Mouse (Mus musculus) T-cell, adult 66 days (primary cell): ENCODE data around the gene Actn3. TPM values are rescaled to one million over a fixed set of nuclear protein-coding genes. Genes with fewer than 3 reads are reported as not detected.

Experiments
- total RNA-seq, 2 experiments: library from RNA; stranded (reverse); gene quantifications; 3 replicates in 1 of 2; 4 replicates in 1 of 2; pipeline ENCODE4 v1.2.4; 2023

The Actn3 gene
- total RNA-seq, result under 1 TPM in 1 of 2 experiments, not detected in 1; 0.27 TPM

DNA sequence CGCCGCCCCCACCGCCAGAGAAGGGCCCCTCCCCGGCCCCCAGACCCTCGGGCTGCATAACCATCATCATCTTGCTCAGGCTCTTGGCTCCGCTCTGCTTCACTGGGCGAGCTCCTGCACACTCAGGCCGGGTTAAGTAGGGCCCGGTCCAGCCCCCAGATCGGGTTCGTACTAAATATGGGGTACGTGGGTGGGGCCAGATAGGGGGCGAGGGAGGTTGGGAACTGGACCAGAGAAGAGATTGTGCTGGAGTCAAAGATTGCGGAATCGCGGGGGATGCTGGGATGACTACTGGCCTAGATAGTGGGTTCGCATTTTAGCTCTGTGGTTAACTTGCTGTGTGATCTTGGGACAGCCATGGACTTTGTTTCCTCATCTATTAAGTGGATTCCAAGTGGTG is at the start of gene Actn3:
Gene Actn3 (minus strand): TSS at position 125 of the 400 bp plus-strand sequence.

DNA sequence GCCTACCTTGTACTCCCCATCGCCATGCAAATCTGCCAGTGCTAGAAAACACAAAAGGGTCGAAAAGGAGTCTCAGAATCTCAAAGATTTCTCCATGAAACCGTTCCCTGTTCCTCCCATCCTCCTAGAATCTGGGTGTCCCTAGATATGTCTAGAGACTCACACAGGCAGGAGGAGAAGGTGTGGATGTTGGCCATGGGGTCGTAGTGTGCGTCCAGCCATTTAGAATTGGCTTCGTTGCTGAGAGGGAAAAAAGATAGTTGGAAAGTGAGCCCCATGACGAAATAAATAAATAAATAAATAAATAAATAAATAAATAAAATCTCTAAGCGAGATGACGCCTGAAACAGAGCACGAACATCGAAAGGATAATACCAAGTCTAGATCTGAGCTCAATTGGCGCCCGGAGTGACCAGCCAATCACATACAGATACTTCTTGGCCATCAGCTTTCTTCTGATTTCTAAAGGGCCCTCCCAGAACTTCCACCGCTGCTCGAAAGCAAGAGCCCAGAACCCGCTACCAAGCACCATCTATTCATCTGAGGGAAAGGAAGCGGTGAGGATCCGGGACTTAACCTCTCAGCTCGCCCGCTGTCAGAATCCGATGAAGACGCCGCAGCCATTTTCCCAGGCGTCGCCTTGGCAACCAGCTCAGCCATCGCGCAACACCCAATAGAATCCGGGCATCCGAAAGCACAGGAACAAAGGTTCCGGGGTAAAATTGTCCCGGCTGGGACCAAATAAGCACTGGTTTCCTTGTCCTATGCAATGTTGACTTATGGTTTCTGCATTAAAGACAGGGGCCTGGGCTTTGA is 28.5 kb upstream of the Actn3 start, which contains the start of gene Bbs1:
Gene Bbs1 (minus strand): TSS at position 650 of the 816 bp plus-strand sequence.

DNA sequence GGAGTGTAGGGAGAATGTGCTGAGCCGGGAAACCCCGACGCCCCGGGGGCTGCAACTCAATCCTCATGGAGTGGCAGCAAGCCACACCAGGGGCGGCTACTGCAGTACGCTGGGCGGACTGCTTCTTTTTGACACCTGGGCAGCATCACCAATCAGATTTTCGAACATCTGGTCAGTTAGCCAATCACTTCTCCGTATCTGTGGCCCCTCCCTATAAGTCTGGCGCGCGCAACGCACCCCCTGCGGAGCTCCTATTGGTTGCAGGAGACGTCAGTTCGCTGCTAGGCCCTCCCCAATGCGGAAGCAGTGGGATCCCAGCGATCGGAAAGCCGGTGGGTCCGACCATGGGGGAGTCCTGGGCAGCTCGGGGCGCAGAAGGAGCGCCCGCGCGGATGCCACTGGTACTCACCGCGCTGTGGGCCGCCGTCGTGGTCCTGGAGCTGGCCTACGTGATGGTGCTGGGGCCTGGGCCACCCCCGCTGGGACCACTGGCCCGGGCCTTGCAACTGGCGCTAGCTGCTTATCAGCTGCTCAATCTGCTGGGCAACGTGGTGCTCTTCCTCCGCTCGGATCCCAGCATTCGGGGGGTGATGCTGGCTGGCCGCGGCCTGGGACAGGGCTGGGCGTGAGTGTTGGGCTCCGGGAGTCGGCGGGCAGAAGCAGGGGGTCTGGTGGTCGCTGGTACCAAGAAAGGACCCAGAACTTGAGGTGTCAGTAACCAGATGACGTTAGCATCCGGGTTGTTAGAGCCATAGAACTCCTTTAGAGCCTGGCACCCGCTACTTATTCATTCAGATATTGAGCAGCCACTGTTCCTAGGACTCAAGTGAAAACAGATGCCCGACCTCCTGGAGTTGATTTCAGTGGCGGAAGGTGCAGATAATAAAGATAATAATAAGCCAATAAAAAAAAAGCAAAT is 955 bp upstream of the Actn3 start, which contains the start of gene Zdhhc24:
Gene Zdhhc24 (plus strand): TSS at position 264 of the 919 bp plus-strand sequence.

DNA sequence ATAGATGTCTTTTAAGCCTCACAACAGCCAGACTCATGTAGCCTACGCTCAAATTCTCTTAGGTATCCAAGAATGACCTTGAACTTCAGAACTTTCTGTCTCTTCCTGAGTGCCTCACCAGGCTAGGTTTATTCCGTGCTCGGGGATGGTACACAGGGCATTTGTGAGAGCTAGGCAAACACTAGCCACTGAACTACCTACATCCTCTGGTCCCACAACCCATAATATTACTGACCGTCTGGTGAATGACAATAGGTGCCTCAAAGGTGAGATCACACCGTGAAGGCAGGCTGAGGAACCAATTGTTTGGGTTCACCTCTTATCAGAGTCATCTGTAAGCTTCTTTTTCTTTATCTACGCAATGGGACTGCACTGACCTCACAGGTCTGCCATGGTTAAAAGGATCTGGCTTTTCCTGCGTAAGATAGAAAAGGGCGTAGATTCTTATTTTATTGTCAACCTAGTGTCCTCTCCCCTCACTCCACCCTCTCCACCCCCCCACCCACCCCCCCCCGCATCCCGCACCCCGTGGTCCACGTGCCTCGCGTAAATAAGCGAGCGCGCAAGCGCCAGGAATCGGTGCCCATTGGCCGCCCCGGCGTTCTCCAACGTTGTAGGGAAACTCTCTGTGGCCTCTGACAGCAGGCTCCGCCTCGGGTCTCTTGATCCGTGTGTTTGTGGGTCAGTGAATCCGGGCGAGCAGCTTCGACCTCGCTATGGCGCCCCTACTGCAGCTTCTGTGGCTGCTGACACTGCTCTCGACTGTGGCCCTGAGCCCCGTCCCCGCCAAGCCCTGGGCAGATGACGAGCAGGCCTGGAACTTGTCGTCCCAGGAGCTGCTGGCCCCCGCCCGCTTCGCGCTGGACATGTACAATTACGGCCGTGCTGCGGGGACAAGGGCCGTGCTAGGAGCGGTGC is 22.9 kb downstream of the Actn3 start, which contains the start of gene Ctsf:
Gene Ctsf (plus strand): TSS at position 579 of the 918 bp plus-strand sequence.

DNA sequence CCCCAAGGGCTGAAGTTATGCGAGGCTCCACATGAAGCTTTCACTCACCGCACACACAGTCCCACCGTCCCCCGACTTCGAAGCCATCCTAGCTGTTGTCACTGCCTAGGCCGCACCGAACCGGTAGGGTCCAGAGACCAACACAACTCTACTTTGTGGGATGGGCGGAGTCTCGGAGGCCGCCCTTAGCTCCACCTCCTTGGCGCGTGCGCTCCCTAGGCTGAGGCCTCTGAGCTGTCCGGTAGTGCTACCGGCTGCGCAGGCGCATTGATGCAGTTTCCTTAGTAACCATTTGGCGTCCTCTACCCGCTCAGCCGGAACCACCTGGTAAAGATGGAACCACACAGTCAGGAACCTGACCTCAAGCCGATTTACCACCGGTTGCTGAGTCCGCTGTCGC is 38.6 kb downstream of the Actn3 start, which contains the start of the genes Ccs and Ccdc87:
Gene Ccs (minus strand): TSS at position 184 of the 400 bp plus-strand sequence.
Gene Ccdc87 (plus strand): TSS at position 218 of the 400 bp plus-strand sequence.

Other genes with a start within 250 kb of the Actn3 start
- not detected for gene Gm960, start 179.2 kb downstream of the Actn3 start, total RNA-seq
- gene Sptbn2, start 166.7 kb downstream of the Actn3 start, total RNA-seq, result under 1 TPM in 1 of 2 experiments, not detected in 1; 0.09 TPM
- gene Rbm4b, start 121.4 kb downstream of the Actn3 start, total RNA-seq, result 10 to 100 TPM; 24.8 to 30.7 TPM
- 100 to 1,000 TPM in 1 of 2 experiments, 10 to 100 TPM in 1; 98.1 to 112 TPM for gene Rbm4, start 84.0 kb downstream of the Actn3 start, total RNA-seq
- 10 to 100 TPM; 27.8 to 51.8 TPM for gene Gm21992, start 66.3 kb downstream of the Actn3 start, total RNA-seq
- gene Rbm14, start 66.3 kb downstream of the Actn3 start, total RNA-seq, result 10 to 100 TPM; 84.8 to 95.2 TPM
- gene Ccs, start 38.6 kb downstream of the Actn3 start, total RNA-seq, result 10 to 100 TPM; 51.0 to 53.8 TPM
- gene Ccdc87, start 38.5 kb downstream of the Actn3 start, total RNA-seq, result not detected
- 1 to 10 TPM; 3.8 to 4.1 TPM for gene Ctsf, start 22.8 kb downstream of the Actn3 start, total RNA-seq
- 1 to 10 TPM; 5.0 to 6.1 TPM for gene Zdhhc24, start 759 bp upstream of the Actn3 start, total RNA-seq
- gene Bbs1, start 28.7 kb upstream of the Actn3 start, total RNA-seq, result 1 to 10 TPM; 1.9 to 3.3 TPM
- 10 to 100 TPM; 89.3 to 95.6 TPM for gene Dpp3, start 50.4 kb upstream of the Actn3 start, total RNA-seq
- gene Peli3, start 65.2 kb upstream of the Actn3 start, total RNA-seq, result 1 to 10 TPM; 2.3 to 2.9 TPM
- 10 to 100 TPM; 32.4 to 35.4 TPM for gene Mrpl11, start 84.2 kb upstream of the Actn3 start, total RNA-seq
- 1 to 10 TPM in 1 of 2 experiments, under 1 TPM in 1; 0.90 to 1.7 TPM for gene Npas4, start 112.4 kb upstream of the Actn3 start, total RNA-seq
- gene Slc29a2, start 146.0 kb upstream of the Actn3 start, total RNA-seq, result 1 to 10 TPM; 2.6 to 4.2 TPM
- 1 to 10 TPM; 4.5 to 5.3 TPM for gene B4gat1, start 160.9 kb upstream of the Actn3 start, total RNA-seq
- 1 to 10 TPM; 1.7 to 2.2 TPM for gene AC124502.3, start 161.0 kb upstream of the Actn3 start, total RNA-seq
- gene Brms1, start 163.4 kb upstream of the Actn3 start, total RNA-seq, result 10 to 100 TPM; 60.1 to 63.1 TPM
- 10 to 100 TPM in 1 of 2 experiments, 1 to 10 TPM in 1; 7.5 to 11.2 TPM for gene Rin1, start 172.6 kb upstream of the Actn3 start, total RNA-seq
- not detected for gene Cd248, start 190.2 kb upstream of the Actn3 start, total RNA-seq
- gene Tmem151a, start 207.6 kb upstream of the Actn3 start, total RNA-seq, result 1 to 10 TPM in 1 of 2 experiments, not detected in 1; 1.0 TPM
- gene Yif1a, start 210.6 kb upstream of the Actn3 start, total RNA-seq, result 10 to 100 TPM; 25.6 to 32.2 TPM
- 1 to 10 TPM; 3.4 to 3.6 TPM for gene Cnih2, start 220.6 kb upstream of the Actn3 start, total RNA-seq
- 100 to 1,000 TPM; 103 to 108 TPM for gene Rab1b, start 229.2 kb upstream of the Actn3 start, total RNA-seq
- gene Klc2, start 240.7 kb upstream of the Actn3 start, total RNA-seq, result 10 to 100 TPM; 26.7 to 27.9 TPM